Mouse (Mus musculus) retina, postnatal 7 days (tissue): ENCODE measurements at regions not wholly inside any gene's neighbourhood (a gene's known extent, or its start where the extent isn't known, plus 50 kb on each side); places are given as distances from the start of the nearest gene placed in this dataset.

Experiments used
- DNase-seq: peaks from one replicate; pipeline ENCODE4 v3.0.0-alpha.2; 2012; ENCODE audit warnings: low read depth, low spot score

DNA sequence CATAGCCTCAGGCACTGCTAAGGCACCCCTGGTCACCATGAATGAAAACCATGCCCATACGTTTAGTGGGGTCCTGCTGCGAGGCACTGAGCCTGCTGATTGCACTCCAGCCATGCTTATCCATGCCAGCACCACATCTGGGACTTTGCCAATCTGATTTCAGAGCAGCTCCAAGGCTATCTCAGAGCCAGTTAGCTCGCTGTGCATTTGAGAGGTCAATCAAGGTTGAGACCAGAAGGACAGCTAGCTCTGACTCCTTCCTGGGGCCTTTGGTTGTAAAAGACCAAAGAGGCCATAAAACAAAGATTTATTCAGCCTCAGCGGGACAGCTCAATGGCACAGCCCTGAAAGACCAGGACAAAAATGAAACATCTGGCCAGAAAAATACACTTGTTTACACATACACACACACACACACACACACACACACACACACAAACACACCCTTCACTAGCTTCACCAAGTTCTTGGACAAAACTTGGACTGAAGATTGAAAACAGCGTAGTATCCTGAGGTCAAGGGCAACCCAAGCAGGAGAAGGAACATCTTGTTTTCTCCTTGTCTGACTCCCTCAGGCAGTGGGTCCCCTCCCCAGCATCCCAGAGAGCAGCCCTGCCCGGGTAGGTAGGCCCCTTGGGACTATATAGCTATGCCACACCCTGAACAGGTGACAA is 201.5 kb upstream of the Dio3 start:
- no peak for DNase-seq

- peak; percentile 38 for DNase-seq
These were observed 200.8 kb upstream of the Dio3 start for GRCm38 (mm10) chr12:110078081-110078505.

- DNase-seq, result no peak
These were observed 196.8 kb upstream of the Dio3 start for GRCm38 (mm10) chr12:110081831-110082615.

DNA sequence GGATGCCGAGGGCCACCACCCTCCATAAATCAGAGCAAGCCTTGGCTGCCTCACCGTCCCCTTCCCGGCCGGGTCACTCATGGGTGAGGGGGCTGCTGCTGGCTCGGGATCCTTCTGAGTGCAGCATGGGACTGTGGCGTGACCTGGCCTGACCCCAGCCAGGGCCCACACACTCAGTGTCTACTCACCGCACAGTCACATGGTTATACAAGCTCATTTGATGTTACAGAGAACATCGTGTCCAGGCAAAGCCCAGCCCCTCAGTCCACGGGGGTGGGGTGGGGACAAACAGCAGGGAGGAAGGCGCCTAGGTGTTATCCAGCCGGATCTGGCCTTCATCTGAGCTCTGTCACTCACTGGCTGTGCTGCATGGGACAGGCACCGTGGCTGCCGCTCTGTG is 195.9 kb upstream of the Dio3 start:
- no peak for DNase-seq

DNA sequence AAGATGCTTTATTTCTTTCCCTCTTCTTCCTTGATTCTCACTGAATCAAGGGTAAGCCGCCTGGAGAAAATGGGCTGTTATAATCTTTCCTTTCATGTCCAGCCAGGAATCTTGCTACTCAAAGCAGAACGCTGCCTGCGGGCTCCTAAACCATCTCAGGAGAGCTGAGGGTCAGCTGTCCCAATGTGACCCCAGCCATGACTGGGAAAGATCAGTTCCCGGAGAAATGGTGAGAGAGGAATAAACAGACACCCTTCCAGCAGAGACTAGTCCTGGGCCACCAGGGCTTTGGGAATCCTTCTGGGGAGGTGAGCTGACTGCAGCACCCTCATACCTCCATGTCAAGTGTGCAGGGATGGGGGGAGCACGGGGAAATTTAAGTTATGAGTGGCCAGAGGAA is 195.4 kb upstream of the Dio3 start:
- DNase-seq, result no peak

- DNase-seq, result no peak
These were observed 191.9 kb upstream of the Dio3 start for GRCm38 (mm10) chr12:110086921-110087320.

DNA sequence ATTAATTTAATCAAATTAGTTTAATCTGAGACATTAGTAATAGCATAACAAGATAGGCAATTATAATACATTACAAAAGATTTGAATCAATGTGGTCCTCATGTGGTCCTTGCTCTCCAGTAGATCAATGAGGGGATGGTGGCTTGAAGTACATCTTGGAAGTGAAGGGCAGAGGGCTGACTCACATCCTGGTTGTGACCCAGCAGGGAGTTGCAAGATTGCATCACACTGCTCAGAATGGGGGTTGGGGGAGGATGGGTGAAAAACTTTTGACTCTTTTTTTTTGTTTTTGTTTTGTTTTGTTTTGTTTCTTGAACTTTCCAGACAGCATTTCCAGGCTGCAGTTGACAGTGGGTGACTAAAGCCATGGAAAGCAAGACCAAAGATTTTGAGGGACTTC is 191.1 kb upstream of the Dio3 start:
- DNase-seq, result no peak

- no peak for DNase-seq
These were observed 176.7 kb upstream of the Dio3 start for GRCm38 (mm10) chr12:110102186-110102585.

- DNase-seq, result no peak
These were observed 166.7 kb upstream of the Dio3 start for GRCm38 (mm10) chr12:110112051-110112722.

DNA sequence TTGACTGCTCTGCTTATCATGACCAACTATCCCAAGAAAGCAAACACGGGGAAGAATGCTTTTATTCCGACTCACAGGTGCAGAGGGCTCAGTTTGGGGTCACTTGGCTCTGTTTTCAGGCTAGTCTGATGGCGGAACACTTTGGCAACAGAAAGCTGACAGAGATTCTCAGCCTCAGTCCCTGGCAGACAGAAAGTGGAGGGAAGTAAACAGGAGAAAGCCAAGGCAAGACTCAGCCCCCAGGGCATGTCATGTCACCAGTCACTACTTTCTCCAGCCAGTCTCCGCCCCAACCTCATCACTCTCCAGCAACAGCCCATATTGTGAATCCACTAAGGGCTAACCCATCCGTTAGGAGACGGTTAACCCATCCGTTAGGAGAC is 166.2 kb upstream of the Dio3 start:
- DNase-seq, result no peak

DNA sequence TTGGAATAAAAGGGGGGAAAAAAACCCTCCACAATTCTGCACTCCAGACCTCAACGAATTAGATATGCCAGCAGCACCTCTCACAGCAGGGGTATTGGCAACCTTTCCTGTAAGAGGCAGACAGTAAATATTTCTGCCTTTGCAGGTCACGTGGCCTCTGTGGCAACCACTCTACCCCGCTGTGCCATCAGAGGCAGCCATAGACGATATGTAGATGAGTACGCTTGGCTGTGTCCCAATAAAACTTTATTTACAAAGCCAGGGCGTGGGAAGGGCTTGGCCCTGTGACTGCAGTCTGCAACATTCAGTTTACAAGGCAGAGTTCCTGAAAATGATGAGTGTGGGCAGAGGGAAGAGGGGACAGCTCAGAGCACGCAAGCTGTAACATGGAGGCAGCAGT is 158.7 kb upstream of the Dio3 start:
- no peak for DNase-seq

GRCm38 (mm10) chr12:110122976-110123375 is 155.9 kb upstream of the Dio3 start:
- no peak for DNase-seq

GRCm38 (mm10) chr12:110126525-110126924 is 152.3 kb upstream of the Dio3 start:
- DNase-seq, result no peak

DNA sequence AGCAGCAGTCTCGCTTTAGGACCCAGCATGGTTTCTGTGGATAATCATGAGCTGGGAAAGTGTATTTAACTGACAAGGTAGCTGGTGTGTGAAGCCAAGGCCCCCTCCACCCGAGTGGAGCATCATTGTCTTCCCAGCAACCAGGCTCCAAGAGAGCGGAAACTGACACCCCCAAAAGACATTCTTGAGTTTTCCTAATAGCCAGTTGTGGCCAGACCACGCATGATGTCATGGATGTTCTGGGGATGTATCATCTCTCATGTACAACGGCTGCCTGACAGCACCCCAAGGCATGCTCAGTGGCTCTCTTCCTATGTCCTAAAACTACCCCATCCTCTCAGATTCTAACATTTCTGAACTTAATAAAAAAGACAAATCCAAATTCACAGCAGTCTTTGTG is 133.5 kb upstream of the Dio3 start:
- no peak for DNase-seq

DNA sequence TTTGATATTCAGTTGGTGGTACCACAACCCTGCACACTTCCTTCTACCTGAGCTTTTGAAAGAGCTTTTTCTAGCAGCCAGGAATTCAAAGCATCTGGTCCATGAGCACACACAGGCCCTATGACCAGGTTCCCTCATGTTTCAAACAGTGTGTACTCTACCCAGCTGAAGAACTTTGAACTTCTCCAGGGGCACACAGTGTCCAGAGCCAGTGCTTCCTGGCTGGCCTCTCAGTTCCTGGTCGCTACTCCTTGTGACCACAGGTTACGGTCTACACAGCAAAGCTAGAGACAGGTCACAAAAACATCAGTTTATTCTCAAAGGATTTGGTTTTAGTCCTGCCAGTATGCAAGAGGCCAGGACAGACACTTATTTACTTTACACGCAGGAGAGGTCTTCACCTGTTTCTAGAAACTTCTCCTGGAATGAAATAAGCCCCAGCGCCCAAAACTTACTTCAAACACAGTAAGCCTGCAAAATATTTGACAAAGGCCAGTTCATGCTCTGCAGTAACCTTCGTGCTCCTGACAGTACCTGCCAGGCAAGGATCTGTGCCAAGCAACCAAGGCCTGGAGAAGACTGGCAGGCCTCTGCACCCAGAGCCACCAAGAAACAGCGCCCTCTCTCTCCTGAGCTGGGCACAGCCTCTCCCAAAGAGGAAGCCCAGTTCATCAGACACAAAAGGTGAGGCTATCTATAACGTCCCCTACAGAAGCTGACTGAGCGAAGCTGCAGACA is 124.5 kb upstream of the Dio3 start:
- DNase-seq, result no peak

DNA sequence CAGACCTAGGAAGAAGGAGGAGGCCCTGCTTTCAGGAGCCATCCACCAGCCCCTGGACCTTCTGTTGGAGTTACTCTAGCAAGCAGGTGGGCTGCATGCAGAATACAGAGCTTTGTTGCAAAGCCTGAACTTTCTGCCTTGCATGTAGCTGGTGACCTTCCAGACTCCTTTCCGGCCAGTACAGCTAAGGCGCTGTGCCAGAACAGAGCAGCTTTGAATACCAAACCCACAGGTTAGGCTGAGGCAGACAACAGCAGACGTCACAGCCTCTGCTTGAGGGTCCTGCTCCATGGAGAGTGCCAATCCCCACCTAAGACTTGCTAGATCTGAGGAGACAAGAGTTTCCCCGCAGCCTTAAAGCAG is 123.9 kb upstream of the Dio3 start:
- no peak for DNase-seq

GRCm38 (mm10) chr12:110156441-110156840 is 122.4 kb upstream of the Dio3 start:
- DNase-seq, result no peak

GRCm38 (mm10) chr12:110157998-110158747 is 120.7 kb upstream of the Dio3 start:
- no peak for DNase-seq

GRCm38 (mm10) chr12:110161306-110161705 is 117.6 kb upstream of the Dio3 start:
- DNase-seq, result no peak

GRCm38 (mm10) chr12:110165462-110165861 is 113.4 kb upstream of the Dio3 start:
- no peak for DNase-seq

- DNase-seq, result no peak
These were observed 110.5 kb upstream of the Dio3 start for GRCm38 (mm10) chr12:110168407-110168806.
